Mouse (Mus musculus) CH12.LX (cell line): Measurements from ENCODE around the gene Tes3-ps.

ENCODE experiments used
- CTCF ChIP-seq, 2 experiments: IDR thresholded peaks in 1 of 2; conservative IDR thresholded peaks in 1 of 2; 2 replicates each; pipeline ENCODE4 v1.5.1; 2011 to 2012; ENCODE audit warnings: low read depth in 2 of 2, low read length in 2 of 2, improper control_type of control experiment in 1 of 2, inconsistent platforms in 1 of 2, mild to moderate bottlenecking in 1 of 2, moderate library complexity in 1 of 2
- EP300 ChIP-seq: IDR thresholded peaks from 2 replicates; pipeline ENCODE4 v1.6.1; 2011; ENCODE audit warnings: low read length, improper control_type of control experiment
- JUND ChIP-seq: conservative IDR thresholded peaks from 2 replicates; pipeline ENCODE4 v1.6.1; 2011; ENCODE audit warnings: low read depth, low read length, improper control_type of control experiment
- MEF2A ChIP-seq: IDR thresholded peaks from 2 replicates; pipeline ENCODE4 v1.6.1; 2014; ENCODE audit warnings: low read depth, mild to moderate bottlenecking, inconsistent platforms, low read length, improper control_type of control experiment, borderline replicate concordance
- MYC ChIP-seq: IDR thresholded peaks from 2 replicates; pipeline ENCODE4 v1.6.1; 2011; ENCODE audit warnings: low read depth, mild to moderate bottlenecking, improper control_type of control experiment, low read length
- POLR2A ChIP-seq: IDR thresholded peaks from 2 replicates; pipeline ENCODE4 v1.6.1; 2011; ENCODE audit warnings: low read depth, mild to moderate bottlenecking, improper control_type of control experiment, low read length
- USF2 ChIP-seq: conservative IDR thresholded peaks from 2 replicates; pipeline ENCODE4 v1.6.1; 2011; ENCODE audit warnings: low read depth, low read length, improper control_type of control experiment
- ZC3H11A ChIP-seq: IDR thresholded peaks from 2 replicates; pipeline ENCODE4 v1.6.1; 2012; ENCODE audit warnings: low read depth, mild to moderate bottlenecking, inconsistent platforms, low read length, improper control_type of control experiment
- ZNF384 ChIP-seq: IDR thresholded peaks from 2 replicates; pipeline ENCODE4 v1.6.1; 2012; ENCODE audit warnings: low read depth, low read length, improper control_type of control experiment, inconsistent platforms

GRCm38 (mm10) chr13:49462921-49463320 is 30.2 kb upstream of the Tes3-ps start:
- TF ChIP-seq JUND (peak; percentile 72; the same call in 1 of the 2 replicates), CTCF (conservative IDR thresholded peaks at IDR 0.05 in 1 of 2, IDR thresholded peaks at IDR 0.05 in 1 of 2; ENCODE audit: low read depth in 2 of 2, low read length in 2 of 2) (no peak), ZNF384 (peak; percentile 57; the same call in 1 of the 2 replicates), ZC3H11A (no peak), POLR2A (no peak), EP300 (peak; percentile 37; the same call in 1 of the 2 replicates), MYC (no peak), MEF2A (no peak), USF2 (no peak)
